Mouse (Mus musculus): Measurements from ENCODE around the gene Mthfr.

- TF ChIP-seq EP300 (optimal IDR thresholded peaks at IDR 0.05), result no peak
- no peak for TF ChIP-seq CTCF (IDR thresholded peaks at IDR 0.05; ENCODE audit: low read depth)
Observed at GRCm38 (mm10) chr4:148018410-148018809, 20.5 kb upstream of the Mthfr start.

All from stomach, postnatal 0 days (tissue).